ENCODE assay signal across 18 mouse cellular contexts in the genomic region with DNA sequence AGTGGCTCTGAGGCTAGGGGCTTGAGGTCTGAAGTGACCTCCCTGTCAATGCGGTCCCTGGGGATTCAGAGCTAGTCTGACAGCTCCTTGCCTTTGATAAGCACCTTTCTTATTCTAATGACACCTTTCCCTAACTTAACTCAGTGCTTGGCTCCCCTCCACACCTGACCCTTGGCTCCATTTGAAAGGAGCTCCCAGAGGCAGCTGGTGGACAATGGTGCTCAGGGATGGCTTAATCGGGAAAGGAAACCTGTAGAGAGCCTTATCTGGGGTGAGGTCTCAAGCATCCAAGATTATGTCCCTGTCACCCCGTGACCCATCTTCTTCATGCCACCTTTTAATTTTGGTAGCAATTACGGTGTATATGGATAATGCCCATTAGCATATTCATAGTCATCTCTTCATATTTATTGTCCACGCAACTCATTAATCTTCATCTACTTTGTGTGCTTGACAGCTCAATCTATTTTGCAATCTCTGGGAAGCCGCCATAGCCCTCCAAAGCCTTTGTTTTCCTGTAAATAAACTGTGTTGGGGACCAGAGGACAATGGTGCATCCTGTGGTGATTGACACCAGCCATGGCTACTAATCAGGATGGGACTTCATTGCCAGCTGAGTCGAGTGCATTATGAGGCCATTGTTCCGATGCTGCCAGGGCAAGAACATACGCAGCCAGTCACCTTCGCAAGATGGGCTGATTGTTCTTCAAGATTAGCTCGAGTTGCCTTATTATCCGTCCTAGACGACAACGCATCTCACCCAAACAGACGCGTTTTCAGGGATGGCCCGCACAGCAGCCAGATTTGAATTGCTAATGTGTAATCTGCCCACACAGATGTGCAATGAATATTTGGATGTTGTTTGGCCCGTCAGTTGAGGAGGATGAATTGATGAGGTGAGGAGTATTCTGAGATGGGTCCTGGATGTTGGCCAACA. TPM values are rescaled to one million over a fixed set of nuclear protein-coding genes. Genes with fewer than 3 reads are reported as not detected.
DNase-seq lines count a peak whose midpoint lies in the region; ATAC-seq lines count a peak whose summit lies in the region.
"Had no signal": no experiment of that assay in that cellular context is flagged by ENCODE, and none has a peak within 500 bp of the region (broad histone marks: within the 10 kb centered on the region; RNA-seq: fewer than 3 reads in every experiment).

No protein-coding gene starts in this region.

- DNase-seq in forebrain, embryonic 14.5 days (ENCODE audit: low spot score) = no peak
- DNase-seq in neural tube, embryonic 10.5 days (ENCODE audit: extremely low spot score, low spot score) = no peak
- DNase-seq in left cerebral cortex, postnatal 25 days (ENCODE audit: low spot score in 2 of 2) = no peak
- DNase-seq in layer of hippocampus, adult 9-10 months (ENCODE audit: low spot score) = no peak
- DNase-seq: adrenal gland, postnatal 10 days; cerebellum, adult 11-12 months; cerebellum, postnatal 36 days; gastrocnemius, adult 2 months; layer of hippocampus, postnatal 36 days; left cerebral cortex, postnatal 4 days; liver, embryonic 13.5 days had no signal

- no peaks in the 10 kb centered on the region for H3K27me3 ChIP-seq in forebrain, embryonic 13.5 days
- no peaks in the 10 kb centered on the region for H3K27me3 ChIP-seq in forebrain, embryonic 14.5 days (replicated peaks; ENCODE audit: control insufficient read depth, insufficient read depth, low read length)
- no peaks in the 10 kb centered on the region for H3K27me3 ChIP-seq in neural tube, embryonic 12.5 days (replicated peaks)
- H3K27me3 ChIP-seq in hindbrain, embryonic 15.5 days = no peaks in the 10 kb centered on the region
- no peaks in the 10 kb centered on the region for H3K27me3 ChIP-seq in midbrain, embryonic 15.5 days (replicated peaks)

- WGBS in forebrain, embryonic 13.5 days = 13% methylated on average over 18 of the region's 18 CpGs
- 16% methylated on average over 18 of the region's 18 CpGs for WGBS in forebrain, embryonic 14.5 days
- WGBS in neural tube, embryonic 12.5 days = 18% methylated on average over 18 of the region's 18 CpGs
- WGBS in hindbrain, embryonic 15.5 days = 9% methylated on average over 18 of the region's 18 CpGs
- 12% methylated on average over 18 of the region's 18 CpGs for WGBS in midbrain, embryonic 15.5 days

- no peak overlapping the region for H3K9ac ChIP-seq in forebrain, embryonic 13.5 days
- no peak overlapping the region for H3K9ac ChIP-seq in forebrain, embryonic 14.5 days (ENCODE audit: low read length)
- no peak overlapping the region for H3K9ac ChIP-seq in neural tube, embryonic 12.5 days
- H3K9ac ChIP-seq in hindbrain, embryonic 15.5 days = no peak overlapping the region
- no peak overlapping the region for H3K9ac ChIP-seq in midbrain, embryonic 15.5 days
- H3K9ac ChIP-seq: kidney, embryonic 15.5 days; liver, embryonic 13.5 days had no signal

- peaks cover 8% of the 10 kb centered on the region; the same call in 1 of the 2 replicates for H3K4me1 ChIP-seq in forebrain, embryonic 13.5 days
- peaks cover 3% of the 10 kb centered on the region; the same call in 1 of the 2 replicates for H3K4me1 ChIP-seq in forebrain, embryonic 14.5 days (ENCODE audit: control insufficient read depth, insufficient read depth, low read length)
- H3K4me1 ChIP-seq in neural tube, embryonic 12.5 days = no peaks in the 10 kb centered on the region; the same call in 1 of the 2 replicates
- H3K4me1 ChIP-seq in hindbrain, embryonic 15.5 days (replicated peaks) = peaks cover 6% of the 10 kb centered on the region; the same call in 1 of the 2 replicates
- H3K4me1 ChIP-seq in midbrain, embryonic 15.5 days = 0 out of 2 replicates have a peak, but pooled peaks cover 2% of the 10 kb centered on the region
- H3K4me1 ChIP-seq: kidney, embryonic 15.5 days; liver, embryonic 13.5 days had no signal

- H3K9me3 ChIP-seq in forebrain, embryonic 13.5 days (replicated peaks) = no peaks in the 10 kb centered on the region
- H3K9me3 ChIP-seq in forebrain, embryonic 14.5 days (replicated peaks; ENCODE audit: control insufficient read depth, low read length) = no peaks in the 10 kb centered on the region
- no peaks in the 10 kb centered on the region for H3K9me3 ChIP-seq in neural tube, embryonic 12.5 days
- H3K9me3 ChIP-seq in hindbrain, embryonic 15.5 days = no peaks in the 10 kb centered on the region
- H3K9me3 ChIP-seq in midbrain, embryonic 15.5 days = no peaks in the 10 kb centered on the region
- H3K9me3 ChIP-seq: kidney, embryonic 15.5 days; liver, embryonic 13.5 days had no signal

- no peak for ATAC-seq in forebrain, embryonic 13.5 days
- no peak for ATAC-seq in forebrain, embryonic 14.5 days
- ATAC-seq in neural tube, embryonic 12.5 days (ENCODE audit: low FRiP score, low read depth) = peak; percentile 53; the same call in 1 of the 2 replicates
- peak; percentile 61; the same call in 1 of the 2 replicates for ATAC-seq in hindbrain, embryonic 15.5 days (ENCODE audit: low FRiP score, low read depth)
- no peak for ATAC-seq in midbrain, embryonic 15.5 days (replicated peaks)
- ATAC-seq: forebrain, embryonic 16.5 days; inflammation-experienced regulatory T-cells, adult 6 months had no signal

- H3K4me3 ChIP-seq in forebrain, embryonic 13.5 days = no peak overlapping the region
- no peak overlapping the region for H3K4me3 ChIP-seq in forebrain, embryonic 14.5 days (ENCODE audit: low read depth, low read length)
- no peak overlapping the region for H3K4me3 ChIP-seq in neural tube, embryonic 12.5 days
- H3K4me3 ChIP-seq in hindbrain, embryonic 15.5 days = no peak overlapping the region
- H3K4me3 ChIP-seq in midbrain, embryonic 15.5 days = no peak overlapping the region
- H3K4me3 ChIP-seq: gastrocnemius, adult 2 months; kidney, embryonic 15.5 days; liver, embryonic 13.5 days had no signal

- no peak overlapping the region for H3K27ac ChIP-seq in forebrain, embryonic 13.5 days
- H3K27ac ChIP-seq in forebrain, embryonic 14.5 days (ENCODE audit: low read depth, low read length) = no peak overlapping the region
- no peak overlapping the region for H3K27ac ChIP-seq in neural tube, embryonic 12.5 days
- no peak overlapping the region for H3K27ac ChIP-seq in hindbrain, embryonic 15.5 days (replicated peaks)
- no peak overlapping the region for H3K27ac ChIP-seq in midbrain, embryonic 15.5 days
- H3K27ac ChIP-seq: gastrocnemius, adult 2 months; kidney, embryonic 15.5 days; liver, embryonic 13.5 days had no signal

- peak overlapping the region; percentile 11; the same call in 1 of the 2 replicates for H3K4me2 ChIP-seq in forebrain, embryonic 13.5 days
- H3K4me2 ChIP-seq in forebrain, embryonic 14.5 days (ENCODE audit: low read length) = no peak overlapping the region
- H3K4me2 ChIP-seq in neural tube, embryonic 12.5 days (replicated peaks) = no peak overlapping the region; the same call in 1 of the 2 replicates
- no peak overlapping the region for H3K4me2 ChIP-seq in hindbrain, embryonic 15.5 days
- peak overlapping the region; percentile 21; the same call in 1 of the 2 replicates for H3K4me2 ChIP-seq in midbrain, embryonic 15.5 days
- H3K4me2 ChIP-seq: kidney, embryonic 15.5 days; liver, embryonic 13.5 days had no signal

- H3K36me3 ChIP-seq in forebrain, embryonic 13.5 days (ENCODE audit: poor library complexity, severe bottlenecking) = no peaks in the 10 kb centered on the region
- H3K36me3 ChIP-seq in forebrain, embryonic 14.5 days (ENCODE audit: control insufficient read depth, insufficient read depth, low read length) = no peaks in the 10 kb centered on the region
- H3K36me3 ChIP-seq in neural tube, embryonic 12.5 days = no peaks in the 10 kb centered on the region
- H3K36me3 ChIP-seq in hindbrain, embryonic 15.5 days = no peaks in the 10 kb centered on the region
- no peaks in the 10 kb centered on the region for H3K36me3 ChIP-seq in midbrain, embryonic 15.5 days (replicated peaks)
- H3K36me3 ChIP-seq: kidney, embryonic 15.5 days; liver, embryonic 13.5 days had no signal

- intact Hi-C loops in left cerebral cortex, postnatal 25 days (cut with DNase I) = no loop called here

RNA-seq across cellular contexts. Expression of gene Alg2, which starts 24.3 kb away (rescaled TPM):
- 153 and 167 TPM in 2 replicates for polyA plus RNA-seq in forebrain, embryonic 13.5 days (2015; fragmentation: Nextera tagmentation; extraction: Ambion mirVana)
- 205 and 224 TPM in 2 replicates for polyA plus RNA-seq in forebrain, embryonic 14.5 days (2014; fragmentation: Nextera tagmentation; extraction: Ambion mirVana)
- polyA plus RNA-seq in neural tube, embryonic 12.5 days (2016; fragmentation: Nextera tagmentation; extraction: Ambion mirVana) = 194 and 198 TPM in 2 replicates
- 322 and 332 TPM in 2 replicates for polyA plus RNA-seq in hindbrain, embryonic 15.5 days (2015; fragmentation: Nextera tagmentation; extraction: Ambion mirVana)
- 319 and 332 TPM in 2 replicates for polyA plus RNA-seq in midbrain, embryonic 15.5 days (2015; fragmentation: Nextera tagmentation; extraction: Ambion mirVana)
- 100 to 1,000 TPM; 124 to 126 TPM for total RNA-seq in left cerebral cortex, postnatal 25 days (2021)

RNA-seq across cellular contexts. Expression of gene Sec61b, which starts 24.6 kb away (rescaled TPM):
- polyA plus RNA-seq in forebrain, embryonic 13.5 days (2015; fragmentation: Nextera tagmentation; extraction: Ambion mirVana) = 304 and 357 TPM in 2 replicates
- 289 and 313 TPM in 2 replicates for polyA plus RNA-seq in forebrain, embryonic 14.5 days (2014; fragmentation: Nextera tagmentation; extraction: Ambion mirVana)
- polyA plus RNA-seq in neural tube, embryonic 12.5 days (2016; fragmentation: Nextera tagmentation; extraction: Ambion mirVana) = 313 and 318 TPM in 2 replicates
- 251 and 277 TPM in 2 replicates for polyA plus RNA-seq in hindbrain, embryonic 15.5 days (2015; fragmentation: Nextera tagmentation; extraction: Ambion mirVana)
- 235 and 244 TPM in 2 replicates for polyA plus RNA-seq in midbrain, embryonic 15.5 days (2015; fragmentation: Nextera tagmentation; extraction: Ambion mirVana)
- 10 to 100 TPM; 48.8 to 50.0 TPM for total RNA-seq in left cerebral cortex, postnatal 25 days (2021)

Comparison
In these comparisons a context has a peak if more than half of its experiments do, and no peak if none do; other contexts are left out.
1. H3K4me2 ChIP-seq: peak in forebrain, embryonic 13.5 days (single experiment) and midbrain, embryonic 15.5 days (single experiment); none in forebrain, embryonic 14.5 days (single experiment), neural tube, embryonic 12.5 days (single experiment) and hindbrain, embryonic 15.5 days (single experiment).
2. ATAC-seq: peak in neural tube, embryonic 12.5 days (single experiment) and hindbrain, embryonic 15.5 days (single experiment); none in forebrain, embryonic 13.5 days (single experiment), forebrain, embryonic 14.5 days (single experiment) and midbrain, embryonic 15.5 days (single experiment).